Mouse (Mus musculus): Measurements from ENCODE around the gene Gfi1.

Gene Gfi1

DNA sequence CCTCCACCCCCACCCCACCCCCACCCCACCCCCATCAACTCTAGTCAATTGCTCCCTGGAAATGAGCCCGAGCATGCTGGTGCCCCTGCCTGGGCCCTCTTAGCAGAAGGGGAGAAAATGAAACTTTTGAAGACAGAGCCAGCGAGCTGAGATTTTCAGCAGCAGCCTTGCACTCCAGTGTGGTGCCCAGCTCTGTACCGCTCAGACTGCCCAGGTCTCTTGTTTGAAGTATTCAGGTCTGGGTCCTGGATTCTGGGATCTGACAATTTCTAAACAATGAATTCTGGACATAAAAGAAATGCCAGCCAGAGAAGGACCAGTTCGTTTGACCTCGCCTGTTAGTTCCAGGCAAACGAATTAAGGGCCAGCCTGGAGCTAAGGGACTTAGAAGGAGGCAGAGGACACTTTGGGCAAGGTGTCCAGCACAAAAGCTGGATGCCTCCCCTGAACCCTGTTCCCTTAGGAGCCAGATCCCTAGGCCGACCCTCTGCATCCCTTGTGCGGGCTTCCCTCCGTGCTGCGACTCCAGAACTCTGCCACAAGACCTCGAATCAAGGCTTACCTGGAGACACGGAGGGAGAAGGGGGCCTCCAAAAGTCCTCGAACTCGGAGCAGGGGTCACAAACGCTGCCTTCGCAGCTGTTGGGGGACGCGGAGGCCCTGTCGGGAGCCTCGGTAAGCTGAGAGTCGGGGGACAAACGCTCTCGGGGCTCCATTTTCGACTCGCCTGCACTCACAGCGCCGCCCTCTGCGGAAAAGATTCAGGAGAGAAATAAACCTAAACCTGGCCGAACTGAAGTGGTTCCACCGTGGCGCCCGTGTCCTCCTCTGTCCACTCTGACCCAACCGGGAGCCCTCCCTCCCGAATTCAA is 2.9 kb downstream of the Gfi1 start:
- DNase-seq (ENCODE audit: low spot score in 2 of 2): peak; percentile 7 to 15

DNA sequence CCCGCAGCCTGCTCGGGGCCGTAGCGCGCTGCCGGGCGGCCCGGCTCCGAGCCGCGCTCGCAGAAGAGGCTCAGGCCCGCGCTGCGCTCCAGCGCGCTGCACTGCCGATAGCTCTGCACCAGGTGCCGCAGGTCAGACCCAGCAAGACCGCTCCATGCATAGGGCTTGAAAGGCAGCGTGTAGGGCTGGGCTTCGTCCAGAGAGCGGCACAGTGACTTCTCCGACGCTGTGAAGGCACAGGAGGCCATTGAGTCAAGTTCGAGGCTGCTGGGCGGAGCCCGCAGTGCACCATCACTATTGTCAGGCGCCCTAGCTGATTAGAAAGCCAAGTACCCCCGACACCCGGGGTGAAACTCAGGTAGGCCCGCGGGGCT is 4.2 kb downstream of the Gfi1 start:
- peak in 1 of 2 experiments; percentile 2 for DNase-seq (ENCODE audit: low spot score in 2 of 2)

DNA sequence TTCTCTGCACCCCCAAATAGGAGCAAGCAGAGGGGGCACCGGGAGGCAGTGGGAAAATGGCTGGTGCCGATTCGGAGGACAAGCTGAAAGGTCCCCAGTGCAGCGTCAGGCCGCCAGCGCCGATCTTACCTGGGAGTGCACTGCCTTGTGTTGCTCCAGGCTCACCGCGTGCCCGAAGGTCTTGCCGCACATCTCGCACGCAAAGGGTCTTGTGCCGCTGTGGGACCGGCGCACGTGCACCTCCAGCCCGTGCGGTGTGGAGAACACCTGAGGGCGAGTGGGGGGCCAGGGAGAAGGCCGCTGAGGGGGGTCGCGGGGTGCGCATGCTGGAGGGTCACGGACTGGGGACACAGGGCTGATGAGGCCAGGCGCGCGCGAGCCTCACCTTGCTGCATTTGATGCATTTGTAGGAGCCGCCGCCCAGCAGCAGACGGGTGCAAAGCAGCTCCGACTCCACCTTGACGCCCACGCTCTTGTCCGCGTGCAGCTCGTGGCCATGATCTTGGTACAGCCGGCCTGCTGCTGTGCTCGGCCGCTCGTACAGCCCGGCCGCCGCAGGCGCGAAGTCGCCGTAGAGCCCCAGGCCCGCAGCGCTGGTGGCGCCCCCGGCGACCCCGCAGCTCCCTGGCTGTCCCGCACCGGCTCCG is 4.7 kb downstream of the Gfi1 start:
- DNase-seq (ENCODE audit: low spot score in 2 of 2): no peak

DNA sequence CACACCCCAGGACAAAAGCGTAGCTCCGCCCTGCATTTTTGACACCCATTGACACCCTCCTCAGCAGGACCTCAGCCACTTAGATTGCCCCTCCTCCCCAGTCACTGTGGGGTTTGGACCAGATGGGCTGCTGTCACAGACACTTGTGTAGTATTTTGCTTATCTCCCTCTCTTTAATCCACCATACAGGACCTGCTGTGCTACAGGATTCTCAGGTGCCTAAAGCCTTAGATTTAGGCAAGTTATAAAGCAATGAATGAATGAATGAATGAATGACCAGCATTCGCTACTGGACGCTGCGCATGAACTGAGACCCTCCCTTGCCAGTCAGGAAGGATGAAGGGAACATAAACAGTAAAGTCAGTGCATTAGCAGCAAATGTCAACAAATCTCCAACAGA is 5.3 kb downstream of the Gfi1 start:
- DNase-seq (ENCODE audit: low spot score in 2 of 2): no peak

DNA sequence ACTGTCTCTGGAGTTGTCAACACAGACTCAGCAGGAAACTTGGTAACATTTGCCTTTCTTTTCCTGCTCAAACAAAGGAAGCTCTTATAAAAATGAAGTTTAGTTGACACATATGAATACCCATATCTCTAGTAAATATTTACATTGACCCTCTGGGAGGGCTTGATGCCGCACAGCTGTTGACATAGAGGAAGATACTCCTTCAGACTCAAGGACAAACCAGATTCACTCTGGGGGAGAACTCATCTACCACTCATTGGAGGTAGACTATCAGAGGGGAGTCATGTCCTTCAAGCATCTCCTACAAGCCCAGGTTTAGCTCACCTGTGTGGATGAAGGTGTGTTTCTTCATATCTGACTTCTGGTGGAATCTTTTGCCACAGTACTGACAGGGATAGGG is 6.0 kb downstream of the Gfi1 start:
- DNase-seq (ENCODE audit: low spot score in 2 of 2): no peak

DNA sequence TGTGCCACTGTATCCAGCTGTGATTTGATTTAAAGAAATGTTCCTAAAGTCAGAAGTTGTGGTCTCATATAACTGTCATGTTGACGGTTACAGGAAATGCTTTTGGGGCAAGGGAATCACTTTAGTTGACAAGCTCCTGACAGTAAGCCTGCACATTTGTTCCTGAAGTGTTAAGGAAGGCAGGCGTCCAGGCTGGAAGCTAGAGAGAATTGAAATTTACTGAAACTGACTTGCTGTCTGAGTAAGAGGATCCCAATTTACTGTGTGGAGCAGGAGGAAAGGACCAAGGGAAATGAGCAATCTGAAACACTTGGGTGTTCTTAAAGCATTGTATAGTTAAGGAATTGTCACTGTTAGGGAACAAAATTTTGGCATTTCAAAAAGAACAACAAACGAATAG is 6.6 kb downstream of the Gfi1 start:
- DNase-seq (ENCODE audit: low spot score in 2 of 2): no peak

DNA sequence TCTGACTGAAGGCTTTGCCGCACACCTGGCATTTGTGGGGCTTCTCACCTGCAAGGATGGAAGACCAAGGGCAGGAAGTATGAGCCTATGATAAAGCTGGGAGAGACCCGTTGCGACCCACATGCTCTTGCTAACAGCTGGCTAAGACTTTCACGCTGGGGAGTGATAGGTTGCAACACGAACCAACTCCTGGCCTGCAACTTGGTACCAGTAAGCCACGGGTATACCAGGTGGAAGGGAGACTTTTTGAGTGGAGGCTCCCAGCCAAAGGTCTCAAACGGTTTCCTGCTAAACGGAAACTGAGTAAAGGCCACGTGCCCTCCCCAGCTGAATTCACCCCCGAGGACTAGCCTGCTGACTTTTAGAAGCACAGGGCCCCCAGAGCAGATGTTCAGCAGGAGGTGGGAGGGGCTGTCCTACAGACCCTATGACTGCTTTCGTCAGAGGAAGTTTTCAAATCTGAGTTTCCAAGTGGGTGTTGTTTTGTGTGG is 7.9 kb downstream of the Gfi1 start:
- no peak for DNase-seq (ENCODE audit: low spot score in 2 of 2)

DNA sequence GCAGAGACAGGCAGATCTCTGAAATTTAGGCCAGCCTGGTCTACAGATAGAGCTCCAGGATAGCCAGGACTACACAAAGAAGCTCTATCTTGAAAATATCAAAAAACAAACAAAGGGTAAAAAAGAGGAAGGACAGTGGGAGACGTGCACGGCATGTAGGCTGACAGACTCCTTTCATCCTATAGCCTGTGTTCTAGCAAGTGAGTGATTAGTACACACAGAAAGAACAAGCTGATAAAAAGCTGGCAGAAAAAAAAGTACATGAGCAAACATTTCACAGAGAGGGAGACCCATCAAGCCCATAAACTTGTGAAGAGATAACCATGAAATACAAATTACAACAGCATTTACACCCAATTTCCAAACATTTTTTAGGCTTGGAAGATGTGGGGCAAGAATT is 14.1 kb downstream of the Gfi1 start:
- DNase-seq (ENCODE audit: low spot score in 2 of 2): no peak

DNA sequence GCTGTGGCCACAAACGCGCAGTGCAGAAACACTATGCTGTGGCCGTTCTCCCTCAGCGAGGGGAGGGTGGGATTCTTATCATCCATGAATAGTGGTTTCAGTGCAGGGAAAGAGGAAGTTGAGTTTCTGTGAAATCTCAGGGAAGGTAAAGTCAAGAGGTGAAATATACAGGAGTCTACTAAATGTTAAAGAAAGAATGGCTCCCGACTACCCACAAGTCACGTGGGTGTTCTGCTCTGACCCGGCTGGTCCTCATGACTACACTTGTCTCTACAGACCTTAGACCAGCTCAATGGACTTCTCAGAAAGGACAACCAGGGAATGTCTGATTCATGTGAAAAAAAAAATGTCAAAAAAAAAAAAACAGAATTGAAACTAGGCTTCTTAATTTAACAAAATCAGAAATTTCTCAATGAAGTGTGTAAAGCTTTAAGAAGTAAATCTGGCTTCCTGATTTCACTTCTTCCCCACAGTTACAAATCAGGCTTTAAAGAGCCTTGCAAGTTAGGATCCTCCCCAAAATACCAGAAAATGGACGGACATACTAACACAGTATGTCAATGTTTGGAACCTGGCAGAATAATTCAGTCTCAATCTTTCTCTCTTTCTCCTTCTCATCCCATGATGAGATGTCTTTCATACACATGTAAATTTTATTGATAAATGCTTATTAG is 17.6 kb downstream of the Gfi1 start:
- no peak for DNase-seq (ENCODE audit: low spot score in 2 of 2)

DNA sequence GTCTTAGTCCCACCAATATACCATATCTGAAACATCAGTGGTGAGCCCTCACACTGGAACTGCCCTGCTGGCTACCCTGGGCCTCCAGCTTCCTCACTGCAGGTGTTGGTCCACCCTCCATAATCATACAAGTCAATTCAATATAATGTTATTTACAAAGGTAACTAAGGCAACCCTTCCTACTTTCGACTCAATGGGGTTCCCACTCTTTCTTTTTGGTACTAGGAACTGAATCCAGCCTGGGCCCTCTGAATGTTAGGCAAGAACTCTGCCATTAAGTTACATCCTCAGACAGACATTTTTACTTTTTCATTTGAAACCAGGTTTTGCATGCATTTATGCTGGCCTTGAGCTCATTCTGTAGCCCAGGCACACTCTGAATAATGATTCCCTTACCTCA is 19.6 kb downstream of the Gfi1 start:
- DNase-seq (ENCODE audit: low spot score in 2 of 2): no peak

DNA sequence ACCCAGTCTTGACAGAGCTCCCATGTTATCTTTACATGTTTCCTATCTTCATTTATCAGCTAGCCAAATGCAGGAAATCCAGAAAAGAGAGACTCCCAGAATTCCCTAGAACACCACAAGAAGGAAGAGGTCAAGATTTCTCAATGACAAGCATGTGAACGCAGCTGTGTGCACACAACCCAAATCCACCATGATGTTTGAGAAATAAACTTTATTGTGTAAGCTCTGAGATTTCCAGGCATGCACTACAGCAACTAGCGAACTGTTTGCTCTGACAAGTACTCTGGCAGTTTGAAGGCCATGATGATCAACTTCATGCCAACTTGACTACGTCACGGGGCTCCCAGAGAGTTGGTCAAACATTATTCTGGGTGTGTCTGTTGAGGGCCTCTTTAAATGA is 20.1 kb downstream of the Gfi1 start:
- no peak for DNase-seq (ENCODE audit: low spot score in 2 of 2)

DNA sequence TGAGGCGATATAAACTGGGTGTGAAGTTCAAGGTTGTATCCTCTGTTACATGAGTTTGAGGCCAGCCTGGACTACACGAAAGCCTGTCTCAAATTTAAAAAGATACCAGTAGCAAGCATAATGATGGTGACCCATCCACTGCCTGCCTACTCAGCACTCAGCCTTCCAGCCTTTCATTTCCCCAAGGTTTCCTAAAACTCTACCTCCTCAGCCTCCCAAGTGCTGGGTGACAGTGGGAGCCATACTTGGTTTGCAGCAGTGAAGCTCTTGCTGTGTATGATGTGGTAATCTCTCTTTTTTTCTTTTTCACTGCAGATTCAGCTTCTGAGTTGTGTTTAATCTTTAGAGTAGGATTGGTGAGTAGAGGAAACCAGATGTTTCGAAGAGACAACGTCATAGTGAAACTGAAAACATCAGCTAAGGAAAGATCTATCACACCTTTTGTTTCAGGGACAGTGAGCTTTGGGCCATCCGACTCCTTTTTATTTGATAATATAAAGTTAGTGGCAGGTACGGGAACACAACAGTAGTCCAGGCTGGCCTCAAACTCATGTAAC is 22.6 kb downstream of the Gfi1 start:
- DNase-seq (ENCODE audit: low spot score in 2 of 2): no peak

DNA sequence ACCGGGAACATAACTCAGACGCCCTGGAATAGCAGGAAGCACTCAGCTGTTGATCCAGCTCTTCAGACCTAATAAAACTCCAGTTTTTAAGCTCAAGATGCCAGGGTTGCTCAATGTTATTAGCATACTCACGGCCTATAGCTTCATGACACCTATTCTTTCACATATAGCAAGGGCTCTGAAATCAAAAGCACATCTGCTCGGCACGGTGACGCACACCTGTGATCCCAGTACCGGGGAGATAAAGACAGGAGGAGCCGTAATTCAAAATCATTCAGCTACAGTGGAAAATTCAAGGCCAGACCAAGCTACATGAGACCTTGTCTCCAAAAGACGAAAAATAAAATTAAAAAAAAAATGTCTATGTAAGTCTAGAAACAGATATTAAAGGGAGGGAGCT is 24.2 kb downstream of the Gfi1 start:
- DNase-seq (ENCODE audit: low spot score in 2 of 2): no peak

DNA sequence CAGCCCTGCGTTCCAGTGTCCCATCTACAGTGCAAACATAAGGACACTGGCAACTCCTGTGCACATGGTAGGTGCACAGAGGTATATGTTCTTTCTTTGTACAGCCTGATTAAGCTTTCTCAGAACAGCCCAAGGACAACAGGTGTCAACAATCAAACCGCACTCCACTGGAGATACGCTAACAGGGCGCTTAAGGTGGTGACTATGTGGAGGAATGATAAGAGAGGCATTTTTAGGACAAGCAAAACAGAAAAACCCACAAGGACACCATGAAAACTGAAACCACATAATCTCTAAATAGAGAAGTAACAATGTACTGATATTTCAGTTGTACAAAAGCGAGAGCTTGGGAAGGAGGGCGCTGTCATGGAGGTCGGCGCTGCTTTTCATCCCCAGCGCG is 25.0 kb downstream of the Gfi1 start:
- no peak for DNase-seq (ENCODE audit: low spot score in 2 of 2)

DNA sequence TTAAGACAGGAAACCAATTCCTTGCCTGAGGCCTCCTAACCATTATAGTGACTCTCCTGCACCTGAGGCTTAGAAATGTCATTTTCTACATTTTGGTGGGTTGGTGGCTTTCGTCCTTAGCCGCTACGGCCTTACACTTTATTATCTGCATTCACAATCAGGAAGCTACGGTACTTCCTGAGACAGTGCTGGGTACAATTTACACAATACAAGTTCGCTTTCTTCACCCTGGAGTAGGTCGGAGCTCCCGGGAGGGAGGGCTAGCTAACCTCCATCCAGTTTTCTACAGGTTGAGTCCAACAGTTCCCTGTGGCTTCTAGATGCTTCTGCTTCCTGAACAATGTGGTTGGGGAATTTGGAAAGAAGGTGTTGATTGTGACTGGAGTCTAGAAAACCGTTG is 26.9 kb downstream of the Gfi1 start:
- DNase-seq (ENCODE audit: low spot score in 2 of 2): no peak

DNA sequence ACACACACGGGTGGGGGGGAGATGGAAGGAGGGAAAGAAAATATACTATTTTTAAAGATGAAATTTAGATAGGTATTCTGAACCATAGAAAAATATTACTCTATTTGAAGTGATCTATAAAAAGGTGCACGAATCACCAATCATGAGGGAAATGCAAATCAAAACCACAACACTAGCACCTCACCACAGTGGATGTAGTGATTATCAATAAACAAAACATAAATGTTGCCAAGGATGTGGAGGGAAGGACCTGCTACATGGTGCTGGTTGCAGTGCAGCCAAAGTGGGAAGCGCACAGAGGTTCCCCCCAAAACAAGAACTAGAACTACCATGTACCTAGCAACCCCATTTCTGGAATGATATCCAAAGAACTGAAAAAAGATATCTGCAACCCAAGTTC is 30.8 kb downstream of the Gfi1 start:
- no peak for DNase-seq (ENCODE audit: low spot score in 2 of 2)

DNA sequence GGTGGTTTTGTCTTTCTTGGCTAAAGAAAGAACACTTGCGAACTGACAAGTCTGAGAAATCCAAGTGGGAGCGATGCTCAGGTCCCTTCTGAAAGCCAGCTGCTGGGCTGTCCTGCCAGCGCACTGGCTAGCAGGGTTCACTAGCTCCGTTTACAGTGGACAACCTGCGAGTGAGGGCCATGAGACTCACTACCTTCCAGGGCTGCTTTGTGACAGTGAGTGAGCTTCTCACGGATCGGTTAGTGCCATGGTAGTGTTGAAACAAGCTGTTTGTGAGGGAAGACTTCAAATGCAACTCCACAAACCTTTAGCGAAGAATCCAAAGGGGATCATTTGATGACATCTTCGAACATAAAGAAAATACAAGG is 37.4 kb downstream of the Gfi1 start:
- peak in 1 of 2 experiments; percentile 2 for DNase-seq (ENCODE audit: low spot score in 2 of 2)

DNA sequence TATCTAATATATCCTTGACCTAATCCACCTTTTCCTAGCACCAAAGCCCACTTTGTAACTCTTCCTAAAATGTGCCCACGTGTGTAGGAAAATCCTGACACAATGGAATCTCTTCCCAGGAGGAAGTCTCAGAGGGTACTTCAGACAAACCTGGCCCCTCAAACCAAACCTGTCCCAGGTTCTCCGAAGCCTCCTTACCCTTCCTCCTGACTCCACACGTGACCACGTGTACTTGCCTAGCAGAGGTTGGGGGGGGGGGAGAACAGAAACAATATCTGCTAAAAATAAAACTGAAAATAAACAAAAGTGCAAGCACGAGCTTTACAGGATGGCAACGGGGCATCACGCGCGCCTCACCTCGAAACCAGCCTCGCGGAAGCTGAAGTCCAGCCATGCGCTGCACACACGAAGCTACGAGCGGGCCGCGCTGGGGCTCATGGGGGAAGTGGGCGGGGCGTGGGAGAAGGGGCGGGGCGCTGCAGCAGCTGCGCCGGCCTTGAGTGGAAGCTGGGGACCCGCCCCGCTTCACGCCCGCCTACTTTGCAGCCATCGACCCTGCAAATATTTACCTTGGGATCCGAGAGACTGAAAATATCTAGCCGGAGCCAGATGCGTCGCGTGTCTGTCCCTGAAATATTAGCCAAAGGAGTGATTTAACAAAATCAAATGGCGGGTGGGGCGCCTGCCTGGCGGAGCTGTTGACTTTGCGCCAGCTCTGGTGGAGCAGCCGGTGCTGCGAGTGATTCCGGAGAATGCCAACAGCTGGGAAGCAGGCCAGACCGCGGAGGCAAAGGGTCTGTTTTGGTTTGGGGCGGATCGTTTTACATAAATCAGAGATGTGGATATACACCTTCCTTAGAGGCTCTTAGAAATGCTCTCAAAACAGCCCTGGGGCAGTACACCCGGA is 38.0 kb downstream of the Gfi1 start:
- DNase-seq (ENCODE audit: low spot score in 2 of 2): peak; percentile 31 to 51

DNA sequence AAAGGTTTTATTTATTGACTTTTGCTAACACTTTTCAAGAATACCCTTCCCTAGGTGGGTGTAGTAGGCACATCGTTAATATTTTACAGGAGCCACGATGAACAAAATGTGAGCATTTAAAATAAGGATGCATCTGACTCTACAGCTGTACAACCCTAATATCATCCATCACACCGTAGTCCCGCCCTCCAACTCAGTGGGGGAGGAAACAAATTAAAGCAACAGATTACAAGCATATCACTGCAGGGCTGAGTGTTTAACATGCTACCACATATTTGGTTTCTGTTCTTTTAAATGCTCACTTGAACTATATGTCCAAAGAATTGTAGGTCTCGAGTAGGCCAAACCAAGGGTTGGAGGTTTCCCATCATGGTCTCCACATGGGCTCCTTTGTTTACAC is 38.7 kb downstream of the Gfi1 start:
- no peak for DNase-seq (ENCODE audit: low spot score in 2 of 2)

DNA sequence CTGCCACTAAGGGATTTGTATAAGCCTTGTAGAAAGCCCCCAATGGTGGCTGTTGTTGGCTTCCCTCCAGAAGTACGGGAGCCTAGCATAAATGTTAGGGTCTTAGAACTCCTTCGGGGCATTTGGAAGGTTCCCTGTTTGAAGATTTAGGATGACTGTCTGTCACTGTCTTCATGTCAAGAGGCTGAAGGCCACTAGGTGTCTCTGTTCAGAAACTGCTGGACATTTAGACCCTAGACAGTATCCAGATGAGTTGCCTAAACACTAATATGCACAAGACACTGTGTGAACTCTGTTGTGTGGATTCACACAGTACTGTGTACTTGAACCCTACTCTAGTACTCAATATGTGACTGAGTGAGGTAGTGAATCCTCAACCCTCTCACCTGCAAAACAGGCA is 41.5 kb downstream of the Gfi1 start:
- no peak for DNase-seq (ENCODE audit: low spot score in 2 of 2)

DNA sequence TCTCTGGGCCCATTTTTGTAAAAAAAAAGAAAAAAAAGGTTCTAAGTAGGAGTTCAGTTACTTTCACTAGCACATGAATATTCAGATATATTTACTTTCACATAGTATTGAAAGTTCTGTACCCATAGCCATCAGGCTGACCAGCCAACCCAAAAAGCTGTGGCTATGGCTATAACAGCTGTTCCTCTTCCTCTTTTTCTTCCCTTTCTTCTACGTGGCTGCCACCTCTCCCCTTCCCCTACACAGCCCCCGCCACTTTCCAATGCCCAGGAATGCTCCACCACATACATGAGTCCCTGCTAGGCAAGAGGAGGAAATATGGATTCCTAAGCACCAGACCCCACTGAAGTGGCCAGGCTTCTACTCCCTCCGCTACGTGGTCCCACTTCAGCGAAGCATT is 44.5 kb downstream of the Gfi1 start:
- no peak for DNase-seq (ENCODE audit: low spot score in 2 of 2)

DNA sequence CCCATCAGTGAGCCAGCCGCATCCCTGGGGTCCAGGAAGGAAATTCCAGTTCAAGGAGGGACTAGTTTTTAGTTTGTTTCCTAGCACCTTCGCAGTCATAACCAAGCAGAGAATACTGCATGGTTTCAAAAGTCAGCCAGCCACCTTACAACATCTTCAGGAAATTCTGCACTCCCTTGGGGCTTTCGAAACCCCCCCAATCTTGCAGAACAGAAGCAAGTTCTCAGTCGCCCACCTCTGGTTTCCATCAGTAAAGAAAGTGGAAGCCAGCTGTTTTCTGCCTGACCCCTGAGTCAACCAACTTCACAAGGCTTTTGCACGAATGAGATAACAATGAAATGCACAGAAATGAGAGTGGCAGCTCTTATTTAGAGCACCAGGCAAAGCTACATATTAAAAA is 47.4 kb downstream of the Gfi1 start:
- DNase-seq (ENCODE audit: low spot score in 2 of 2): no peak

All from urinary bladder, postnatal 36 days (tissue).